Mouse (Mus musculus): Measurements from ENCODE around the gene Serac1.

Serac1 gene

GRCm38 (mm10) chr17:6002563-6002962 is 77.0 kb downstream of the Serac1 start:
- no peak for DNase-seq

- DNase-seq = no peak
These were observed 77.7 kb downstream of the Serac1 start for GRCm38 (mm10) chr17:6001836-6002235.

GRCm38 (mm10) chr17:6001389-6001788 is 78.2 kb downstream of the Serac1 start:
- DNase-seq = no peak

GRCm38 (mm10) chr17:6000864-6001319 is 78.6 kb downstream of the Serac1 start:
- no peak for DNase-seq

- no peak for DNase-seq
These were observed 80.5 kb downstream of the Serac1 start for GRCm38 (mm10) chr17:5999039-5999543.

GRCm38 (mm10) chr17:5998235-5998500 is 81.4 kb downstream of the Serac1 start:
- DNase-seq = no peak

- DNase-seq = no peak
These were observed 81.9 kb downstream of the Serac1 start for GRCm38 (mm10) chr17:5997380-5998234.

GRCm38 (mm10) chr17:5996589-5996988 is 83.0 kb downstream of the Serac1 start:
- DNase-seq = no peak

GRCm38 (mm10) chr17:5994606-5995005 is 84.9 kb downstream of the Serac1 start:
- DNase-seq = no peak

GRCm38 (mm10) chr17:5993581-5994260 is 85.8 kb downstream of the Serac1 start:
- no peak for DNase-seq

GRCm38 (mm10) chr17:5992866-5993580 is 86.5 kb downstream of the Serac1 start:
- DNase-seq = no peak
